Mouse (Mus musculus) liver, adult 2 months (tissue): ENCODE data around the gene Frmd4a.

Experiments
- CTCF ChIP-seq: fragments of 200-500 bp; IDR thresholded peaks from 2 replicates; pipeline ENCODE4 v1.5.1; 2011; ENCODE audit warnings: low read depth, low read length, control low read depth
- POLR2A ChIP-seq: fragments of 200-500 bp; IDR thresholded peaks from 2 replicates; pipeline ENCODE4 v1.6.1; 2011; ENCODE audit warnings: low read length, control low read depth; ENCODE audit not compliant: insufficient read depth; ENCODE audit errors: extremely low read depth

- no peak for TF ChIP-seq POLR2A
- TF ChIP-seq CTCF = no peak
These were observed 369.0 kb downstream of the Frmd4a start for GRCm38 (mm10) chr2:4386468-4386867.
